Mouse (Mus musculus): ENCODE measurements around the gene Gm13277. TPM values are rescaled to one million over a fixed set of nuclear protein-coding genes. Genes with fewer than 3 reads are reported as not detected.
"Not testable (repeated sequence)": the region's sequence is repeated elsewhere in the genome, so short reads cannot be mapped to it uniquely, and the experiment has no call there.

Gm13277 gene
- not detected for polyA plus RNA-seq (2017; shearing (Covaris generic))

DNA sequence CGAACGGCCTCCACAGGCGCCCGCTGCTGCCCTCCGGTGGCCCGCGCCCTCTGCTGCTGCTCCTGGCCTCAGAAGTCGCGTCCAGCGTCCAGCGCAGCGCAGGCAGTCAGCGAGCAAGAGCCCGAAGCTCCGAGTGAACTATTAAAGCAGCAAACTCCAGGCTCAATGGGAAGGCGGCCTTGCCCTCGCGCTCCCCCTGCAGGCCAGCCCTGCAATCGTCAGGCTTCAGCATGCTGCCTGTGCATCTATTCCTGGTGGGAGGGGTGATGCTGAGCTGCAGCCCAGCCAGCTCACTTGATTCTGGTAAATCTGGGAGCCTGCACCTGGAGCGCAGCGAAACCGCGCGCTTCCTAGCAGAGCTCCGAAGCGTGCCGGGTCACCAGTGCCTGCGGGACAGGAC lies at the start of gene Gm13277:
TSS of gene Gm13277 (plus strand) at position 231 of the 400 bp plus-strand sequence.
- not testable (repeated sequence) for ATAC-seq

DNA sequence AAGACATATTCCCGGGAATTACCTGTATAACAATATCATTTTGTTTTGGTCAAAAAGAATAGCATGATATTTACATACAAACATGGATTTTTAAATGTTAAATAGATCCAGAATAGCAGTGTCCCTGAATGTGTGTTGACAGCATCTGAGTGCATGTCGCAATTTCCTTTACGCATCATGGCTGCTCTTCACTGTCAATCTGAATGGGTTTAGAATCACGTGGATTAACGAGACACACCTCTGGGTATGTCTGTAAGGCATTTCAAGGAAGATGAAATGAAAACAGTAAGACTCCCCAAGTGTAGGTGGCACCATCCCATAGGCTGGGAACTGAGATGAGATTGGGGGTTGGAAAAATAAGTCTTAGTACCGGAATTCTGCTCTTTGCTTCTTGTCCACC lies 49.4 kb upstream of the Gm13277 start:
- no peak for ATAC-seq

- ATAC-seq: no peak
Observed at GRCm38 (mm10) chr4:88741426-88741825, 47.0 kb upstream of the Gm13277 start.

GRCm38 (mm10) chr4:88742771-88743371 lies 45.6 kb upstream of the Gm13277 start:
- peak; percentile 43 for ATAC-seq

DNA sequence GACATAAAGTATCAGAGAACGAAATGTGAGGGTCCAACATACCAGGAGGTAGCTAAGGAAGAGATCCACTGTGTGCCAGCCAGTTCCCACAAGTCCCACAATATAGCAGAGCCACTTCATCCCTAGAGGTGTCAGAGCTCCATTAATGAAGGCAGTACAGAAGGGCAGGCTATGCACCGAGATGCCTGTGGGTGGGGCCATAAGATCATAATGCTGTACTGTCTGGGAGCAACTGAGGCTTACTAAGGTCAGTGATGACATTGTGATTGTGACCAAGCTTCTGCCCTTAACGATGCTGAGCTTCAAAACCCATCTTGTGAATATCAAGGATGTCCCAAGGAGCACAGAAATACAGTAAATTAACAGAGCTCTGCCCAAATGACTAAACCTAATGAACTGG lies 44.2 kb upstream of the Gm13277 start:
- ATAC-seq: peak; percentile 32

- no peak for ATAC-seq
Observed at GRCm38 (mm10) chr4:88749926-88750325, 38.5 kb upstream of the Gm13277 start.

GRCm38 (mm10) chr4:88754818-88755340 lies 33.6 kb upstream of the Gm13277 start, which contains the start of gene Gm13271:
Gene Gm13271, plus strand, starts transcription at chr4:88754868.
- not testable (repeated sequence) for ATAC-seq

DNA sequence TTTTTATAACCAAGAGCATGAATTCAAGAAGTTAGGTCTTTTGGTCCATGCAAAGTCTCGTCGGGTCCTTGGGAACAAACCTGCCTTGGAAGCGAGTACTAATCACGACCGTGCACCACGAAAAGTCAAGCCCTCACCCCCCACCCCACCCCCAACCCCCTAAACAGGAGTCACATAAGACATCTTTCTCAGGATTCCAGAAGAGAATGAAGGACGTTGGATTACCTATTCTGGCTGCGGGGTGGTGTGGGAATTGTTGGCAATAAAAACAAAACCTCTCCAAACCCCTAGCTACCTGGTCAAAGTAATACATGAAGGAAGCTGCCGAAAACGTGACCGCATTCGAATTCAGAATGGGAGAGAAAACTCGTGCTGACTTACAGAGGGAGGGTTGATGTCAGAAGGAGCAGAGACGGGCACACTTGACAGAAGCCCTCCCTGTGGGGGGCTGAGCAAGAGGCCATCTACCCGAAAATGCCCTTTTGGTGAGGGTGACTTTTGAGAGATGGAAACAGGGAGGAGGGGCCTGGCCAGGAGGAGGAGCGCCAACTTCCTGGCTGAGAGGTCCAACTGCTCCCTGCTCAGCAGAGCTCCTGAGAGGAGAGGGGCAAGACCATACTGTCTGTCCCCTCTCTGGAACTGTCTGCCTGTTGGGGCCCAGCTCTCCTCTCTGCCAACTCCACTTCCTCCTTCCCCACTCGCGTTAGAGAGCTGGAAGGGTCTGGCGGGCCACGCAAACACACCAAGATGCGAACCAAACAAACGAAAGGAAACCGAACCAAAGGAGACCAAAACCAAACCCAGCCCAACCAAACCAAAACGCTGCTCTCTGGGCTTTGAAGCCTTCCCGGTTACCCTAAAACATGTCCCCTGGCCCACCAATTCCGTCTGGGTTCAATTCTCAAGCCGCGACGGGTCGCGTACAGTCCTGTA lies 31.6 kb upstream of the Gm13277 start:
- ATAC-seq: not testable (repeated sequence)

- peak; percentile 100 for ATAC-seq
Observed at GRCm38 (mm10) chr4:88757628-88758031, 30.8 kb upstream of the Gm13277 start.

GRCm38 (mm10) chr4:88758751-88759150 lies 29.7 kb upstream of the Gm13277 start:
- not testable (repeated sequence) for ATAC-seq

GRCm38 (mm10) chr4:88759610-88760268 lies 28.7 kb upstream of the Gm13277 start, which contains the start of gene Gm13283:
Gene Gm13283, plus strand, starts transcription at chr4:88760119.
- ATAC-seq: not testable (repeated sequence)

GRCm38 (mm10) chr4:88760431-88760830 lies 28.0 kb upstream of the Gm13277 start:
- not testable (repeated sequence) for ATAC-seq

DNA sequence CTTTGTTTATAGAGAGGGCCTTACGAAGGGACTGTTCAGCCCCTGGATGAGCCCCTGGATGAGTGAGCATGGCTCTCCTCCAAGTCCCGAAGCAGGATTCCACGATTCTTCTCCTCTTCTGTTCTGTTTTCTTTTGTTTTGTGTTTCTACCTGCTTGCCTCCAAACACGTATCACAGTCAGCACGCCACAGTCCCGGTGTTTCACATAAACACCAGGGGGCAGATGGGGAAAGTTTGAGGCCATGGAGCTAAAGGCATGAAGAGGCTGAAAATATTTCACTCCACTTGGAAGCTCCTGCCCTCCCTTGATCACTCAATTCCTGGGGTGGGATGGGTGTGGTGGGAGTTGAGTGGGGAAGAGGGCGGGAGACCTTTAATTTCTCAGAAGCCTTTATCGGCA lies 26.7 kb upstream of the Gm13277 start:
- ATAC-seq: not testable (repeated sequence)

DNA sequence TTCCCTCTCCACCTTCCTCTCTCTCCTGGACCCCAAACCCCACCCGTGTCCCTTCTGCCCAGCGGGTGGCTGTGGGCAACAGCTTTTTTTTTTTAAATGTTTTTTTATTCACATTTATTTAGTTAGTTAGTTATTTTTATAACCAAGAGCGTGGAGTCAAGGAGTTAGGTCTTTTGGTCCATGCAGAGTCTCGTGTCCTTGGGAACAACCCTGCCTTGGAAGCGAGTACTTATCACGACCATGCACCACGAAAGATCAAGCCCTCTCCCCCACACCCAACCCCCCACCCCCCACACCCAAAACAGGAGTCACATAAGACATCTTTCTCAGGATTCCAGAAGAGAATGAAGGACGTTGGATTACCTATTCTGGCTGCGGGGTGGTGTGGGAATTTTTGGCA lies 26.1 kb upstream of the Gm13277 start:
- ATAC-seq: not testable (repeated sequence)

DNA sequence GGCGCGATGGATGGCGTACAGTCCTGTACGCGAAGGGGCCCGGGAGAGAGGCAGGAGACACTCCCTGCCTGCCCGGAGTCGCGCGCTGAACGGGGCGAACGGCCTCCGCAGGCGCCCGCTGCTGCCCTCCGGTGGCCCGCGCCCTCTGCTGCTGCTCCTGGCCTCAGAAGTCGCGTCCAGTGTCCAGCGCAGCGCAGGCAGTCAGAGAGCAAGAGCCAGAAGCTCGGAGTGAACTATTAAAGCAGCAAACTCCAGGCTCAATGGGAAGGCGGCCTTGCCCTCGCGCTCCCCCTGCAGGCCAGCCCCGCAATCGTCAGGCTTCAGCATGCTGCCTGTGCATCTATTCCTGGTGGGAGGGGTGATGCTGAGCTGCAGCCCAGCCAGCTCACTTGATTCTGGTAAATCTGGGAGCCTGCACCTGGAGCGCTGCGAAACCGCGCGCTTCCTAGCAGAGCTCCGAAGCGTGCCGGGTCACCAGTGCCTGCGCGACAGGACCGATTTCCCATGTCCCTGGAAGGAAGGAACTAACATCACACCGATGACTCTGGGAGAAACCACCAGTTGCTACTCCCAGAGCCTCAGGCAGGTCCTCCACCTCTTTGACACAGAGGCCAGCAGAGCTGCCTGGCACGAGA lies 24.9 kb upstream of the Gm13277 start:
- not testable (repeated sequence) for ATAC-seq

DNA sequence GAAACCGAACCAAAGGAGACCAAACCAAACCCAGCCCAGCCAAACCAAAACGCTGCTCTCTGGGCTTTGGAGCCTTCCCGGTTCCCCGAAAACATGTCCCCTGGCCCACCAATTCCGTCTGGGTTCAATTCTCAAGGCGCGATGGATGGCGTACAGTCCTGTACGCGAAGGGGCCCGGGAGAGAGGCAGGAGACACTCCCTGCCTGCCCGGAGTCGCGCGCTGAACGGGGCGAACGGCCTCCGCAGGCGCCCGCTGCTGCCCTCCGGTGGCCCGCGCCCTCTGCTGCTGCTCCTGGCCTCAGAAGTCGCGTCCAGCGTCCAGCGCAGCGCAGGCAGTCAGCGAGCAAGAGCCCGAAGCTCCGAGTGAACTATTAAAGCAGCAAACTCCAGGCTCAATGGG lies 14.9 kb upstream of the Gm13277 start, which contains the start of gene Gm13290:
TSS of gene Gm13290 (plus strand) at position 301 of the 400 bp plus-strand sequence.
- not testable (repeated sequence) for ATAC-seq

- ATAC-seq: not testable (repeated sequence)
Observed at GRCm38 (mm10) chr4:88776622-88777021, 11.8 kb upstream of the Gm13277 start, which contains the start of gene Gm13289. Gene Gm13289, plus strand, starts transcription at chr4:88776922.

DNA sequence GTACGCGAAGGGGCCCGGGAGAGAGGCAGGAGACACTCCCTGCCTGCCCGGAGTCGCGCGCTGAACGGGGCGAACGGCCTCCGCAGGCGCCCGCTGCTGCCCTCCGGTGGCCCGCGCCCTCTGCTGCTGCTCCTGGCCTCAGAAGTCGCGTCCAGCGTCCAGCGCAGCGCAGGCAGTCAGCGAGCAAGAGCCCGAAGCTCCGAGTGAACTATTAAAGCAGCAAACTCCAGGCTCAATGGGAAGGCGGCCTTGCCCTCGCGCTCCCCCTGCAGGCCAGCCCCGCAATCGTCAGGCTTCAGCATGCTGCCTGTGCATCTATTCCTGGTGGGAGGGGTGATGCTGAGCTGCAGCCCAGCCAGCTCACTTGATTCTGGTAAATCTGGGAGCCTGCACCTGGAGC lies 8.9 kb upstream of the Gm13277 start, which contains the start of gene Gm13272:
TSS of gene Gm13272 (plus strand) at position 301 of the 400 bp plus-strand sequence.
- not testable (repeated sequence) for ATAC-seq

GRCm38 (mm10) chr4:88780320-88780719 lies 8.1 kb upstream of the Gm13277 start:
- not testable (repeated sequence) for ATAC-seq

GRCm38 (mm10) chr4:88781831-88782230 lies 6.6 kb upstream of the Gm13277 start, which contains the start of gene Ifnz:
Gene Ifnz, plus strand, starts transcription at chr4:88782131.
- not testable (repeated sequence) for ATAC-seq

DNA sequence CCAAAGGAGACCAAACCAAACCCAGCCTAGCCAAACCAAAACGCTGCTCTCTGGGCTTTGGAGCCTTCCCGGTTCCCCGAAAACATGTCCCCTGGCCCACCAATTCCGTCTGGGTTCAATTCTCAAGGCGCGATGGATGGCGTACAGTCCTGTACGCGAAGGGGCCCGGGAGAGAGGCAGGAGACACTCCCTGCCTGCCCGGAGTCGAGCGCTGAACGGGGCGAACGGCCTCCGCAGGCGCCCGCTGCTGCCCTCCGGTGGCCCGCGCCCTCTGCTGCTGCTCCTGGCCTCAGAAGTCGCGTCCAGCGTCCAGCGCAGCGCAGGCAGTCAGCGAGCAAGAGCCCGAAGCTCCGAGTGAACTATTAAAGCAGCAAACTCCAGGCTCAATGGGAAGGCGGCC lies 6.1 kb upstream of the Gm13277 start:
- ATAC-seq: not testable (repeated sequence)

DNA sequence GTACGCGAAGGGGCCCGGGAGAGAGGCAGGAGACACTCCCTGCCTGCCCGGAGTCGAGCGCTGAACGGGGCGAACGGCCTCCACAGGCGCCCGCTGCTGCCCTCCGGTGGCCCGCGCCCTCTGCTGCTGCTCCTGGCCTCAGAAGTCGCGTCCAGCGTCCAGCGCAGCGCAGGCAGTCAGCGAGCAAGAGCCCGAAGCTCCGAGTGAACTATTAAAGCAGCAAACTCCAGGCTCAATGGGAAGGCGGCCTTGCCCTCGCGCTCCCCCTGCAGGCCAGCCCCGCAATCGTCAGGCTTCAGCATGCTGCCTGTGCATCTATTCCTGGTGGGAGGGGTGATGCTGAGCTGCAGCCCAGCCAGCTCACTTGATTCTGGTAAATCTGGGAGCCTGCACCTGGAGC lies 3.0 kb upstream of the Gm13277 start, which contains the start of gene Gm13276:
TSS of gene Gm13276 (plus strand) at position 301 of the 400 bp plus-strand sequence.
- ATAC-seq: not testable (repeated sequence)

Measured in activated CD4-positive, CD25-positive, alpha-beta regulatory T cell, adult 4 months (primary cell).